Mouse (Mus musculus) midbrain, embryonic 11.5 days (tissue): ENCODE data around the gene Slc7a11. TPM values are rescaled to one million over a fixed set of nuclear protein-coding genes. Genes with fewer than 3 reads are reported as not detected.

Source experiments
- ATAC-seq: fragments of 200-750 bp; cut with Nextera tagmentation; 2 replicates; pipeline ENCODE4 v1.8.0; 2017; ENCODE audit warnings: moderate TSS enrichment, moderate library complexity; ENCODE audit not compliant: low FRiP score
- DNase-seq: peaks from one replicate; pipeline ENCODE4 v3.0.0; 2015; ENCODE audit warnings: low spot score; ENCODE audit errors: missing footprints
- H3K27ac ChIP-seq: fragments of 300-500 bp; sonication (generic); 2 replicates; pipeline ENCODE4 v1.5.1; 2014; ENCODE audit warnings: low read depth, low read length
- H3K27me3 ChIP-seq: fragments of 300-500 bp; sonication (generic); 2 replicates; pipeline ENCODE4 v1.6.1; 2014; ENCODE audit warnings: mild to moderate bottlenecking, low read length, moderate library complexity, mixed read lengths; ENCODE audit not compliant: control insufficient read depth, insufficient read depth
- H3K36me3 ChIP-seq: fragments of 300-500 bp; sonication (generic); 2 replicates; pipeline ENCODE4 v1.6.1; 2014; ENCODE audit warnings: mild to moderate bottlenecking, low read length, moderate library complexity, mixed read lengths; ENCODE audit not compliant: control insufficient read depth, insufficient read depth
- H3K4me1 ChIP-seq: fragments of 300-500 bp; sonication (generic); 2 replicates; pipeline ENCODE4 v1.6.1; 2014; ENCODE audit warnings: low read length; ENCODE audit not compliant: control insufficient read depth, insufficient read depth
- H3K4me2 ChIP-seq: fragments of 300-500 bp; sonication (generic); 2 replicates; pipeline ENCODE4 v1.6.1; 2014; ENCODE audit warnings: mild to moderate bottlenecking, moderate library complexity
- H3K4me3 ChIP-seq: fragments of 300-500 bp; sonication (generic); 2 replicates; pipeline ENCODE4 v1.5.1; 2014; ENCODE audit warnings: low read depth, low read length
- H3K9ac ChIP-seq: fragments of 300-500 bp; sonication (generic); 2 replicates; pipeline ENCODE4 v1.6.1; 2014; ENCODE audit warnings: low read length
- H3K9me3 ChIP-seq: fragments of 300-500 bp; sonication (generic); 2 replicates; pipeline ENCODE4 v1.6.1; 2016; ENCODE audit warnings: low read length; ENCODE audit not compliant: control insufficient read depth
- WGBS: fragments of 180-500 bp; shearing (Covaris S2); extraction: QIAGEN DNeasy Blood & Tissue Kit; methylation state at CpG from one replicate; pipeline ENCODE4 v1.1.7; 2014; 5-methylcytosine and 5-hydroxymethylcytosine counted together
- polyA plus RNA-seq: library from polyadenylated mRNA; unstranded; fragments of >200 nt; fragmentation: Nextera tagmentation; extraction: Ambion mirVana; gene quantifications from 2 replicates; pipeline ENCODE4 v1.2.1, GENCODE M21; 2014

Gene Slc7a11
- polyA plus RNA-seq, 1 experiment from 2014 or later = 0.96 TPM

DNA sequence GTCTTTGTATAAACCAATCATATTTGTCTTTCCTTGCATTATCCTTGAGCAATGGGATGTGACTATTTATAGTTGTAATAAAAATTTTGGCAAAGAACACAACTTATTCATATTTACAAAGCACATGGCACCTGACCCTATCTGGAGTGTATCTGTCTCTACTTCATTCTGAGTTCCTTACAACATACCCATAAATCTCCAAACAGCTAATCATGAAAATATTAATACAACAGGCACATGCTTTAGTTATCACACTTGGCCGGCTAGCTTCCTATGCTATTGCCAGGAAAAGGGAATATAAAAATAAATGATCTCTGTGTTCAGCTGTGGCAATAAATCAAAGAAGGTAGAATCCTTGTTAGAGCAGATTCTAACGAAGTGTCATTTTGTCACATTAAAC, 257.5 kb downstream of the Slc7a11 start:
- DNase-seq (no peak), ATAC-seq (no peak)
- Histone ChIP-seq H3K9ac (no peak overlapping the region), H3K4me1 (no peaks in the 10 kb centered on the region), H3K9me3 (no peaks in the 10 kb centered on the region), H3K27ac (no peak overlapping the region), H3K27me3 (no peaks in the 10 kb centered on the region), H3K36me3 (no peaks in the 10 kb centered on the region), H3K4me3 (no peak overlapping the region), H3K4me2 (no peak overlapping the region)
- 94% methylated on average over 2 of the region's 2 CpGs for WGBS

DNA sequence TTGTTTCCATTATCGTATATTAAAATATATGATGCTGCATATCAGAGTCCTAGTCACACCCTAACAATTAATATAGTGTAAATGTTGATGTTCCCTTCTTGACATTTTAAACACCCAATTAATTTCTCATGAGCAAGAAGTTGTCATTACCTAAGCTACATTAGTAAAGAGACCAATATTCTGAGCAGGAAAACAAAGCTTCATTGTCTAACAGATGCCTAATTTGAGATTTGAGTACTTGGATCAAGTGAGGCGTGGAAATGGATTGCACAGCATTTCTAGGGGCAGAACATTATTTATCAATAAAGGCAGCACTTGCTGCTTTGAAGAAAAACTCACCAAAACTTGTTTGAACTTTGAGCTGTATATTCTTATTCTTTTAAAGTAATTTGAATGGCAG, 282.7 kb downstream of the Slc7a11 start:
- H3K27ac ChIP-seq = no peak overlapping the region

GRCm38 (mm10) chr3:50144144-50144543, 299.3 kb downstream of the Slc7a11 start:
- H3K9ac ChIP-seq = no peak overlapping the region
- no peaks in the 10 kb centered on the region for H3K27me3 ChIP-seq
- H3K4me2 ChIP-seq = no peak overlapping the region
- no peak for DNase-seq
- H3K4me3 ChIP-seq = no peak overlapping the region
- ATAC-seq = no peak
- no peaks in the 10 kb centered on the region for H3K9me3 ChIP-seq
- no peaks in the 10 kb centered on the region for H3K36me3 ChIP-seq
- H3K27ac ChIP-seq = no peak overlapping the region
- no peaks in the 10 kb centered on the region for H3K4me1 ChIP-seq

More for the DNA sequence above, 282.7 kb downstream of the Slc7a11 start:
- no peak overlapping the region for H3K4me2 ChIP-seq
- WGBS = 84% methylated on average over 2 of the region's 2 CpGs
- no peak overlapping the region for H3K4me3 ChIP-seq
- H3K9me3 ChIP-seq = no peaks in the 10 kb centered on the region
- no peak overlapping the region for H3K9ac ChIP-seq
- DNase-seq (no peak), ATAC-seq (no peak)
- no peaks in the 10 kb centered on the region for H3K4me1 ChIP-seq
- no peaks in the 10 kb centered on the region for H3K27me3 ChIP-seq
- H3K36me3 ChIP-seq = no peaks in the 10 kb centered on the region

- Histone ChIP-seq H3K4me1 (no peaks in the 10 kb centered on the region), H3K4me2 (no peak overlapping the region), H3K9me3 (no peaks in the 10 kb centered on the region), H3K27me3 (no peaks in the 10 kb centered on the region), H3K4me3 (no peak overlapping the region), H3K27ac (no peak overlapping the region), H3K9ac (no peak overlapping the region), H3K36me3 (no peaks in the 10 kb centered on the region)
- no peak for DNase-seq
- 77% methylated on average over 3 of the region's 3 CpGs for WGBS
- ATAC-seq = no peak
These were observed 305.1 kb downstream of the Slc7a11 start for GRCm38 (mm10) chr3:50138319-50138718.

DNA sequence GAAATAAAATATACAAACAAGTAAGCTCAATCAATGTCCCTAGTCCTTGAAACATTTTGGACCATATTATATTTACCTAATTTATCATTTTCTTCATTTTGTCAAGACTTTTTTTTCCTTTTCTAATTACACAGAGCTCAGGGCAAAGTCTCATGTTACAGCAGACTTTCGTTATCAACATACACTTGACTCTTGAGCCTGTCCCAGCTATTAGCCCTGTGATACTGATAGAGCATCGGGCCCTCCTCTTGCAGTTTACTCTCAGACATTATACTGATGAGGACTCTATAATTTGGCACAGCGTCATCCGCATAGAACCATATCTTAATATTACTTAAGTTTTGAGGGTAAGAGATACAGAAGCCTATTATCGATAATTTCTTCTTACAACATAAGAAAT, 311.2 kb downstream of the Slc7a11 start:
- H3K4me3 ChIP-seq = no peak overlapping the region
- 94% methylated on average over 5 of the region's 5 CpGs for WGBS
- no peak overlapping the region for H3K27ac ChIP-seq
- ATAC-seq = no peak
- no peak overlapping the region for H3K4me2 ChIP-seq
- H3K36me3 ChIP-seq = no peaks in the 10 kb centered on the region
- no peaks in the 10 kb centered on the region for H3K4me1 ChIP-seq
- no peak overlapping the region for H3K9ac ChIP-seq
- no peaks in the 10 kb centered on the region for H3K27me3 ChIP-seq
- DNase-seq = no peak
- H3K9me3 ChIP-seq = no peaks in the 10 kb centered on the region

DNA sequence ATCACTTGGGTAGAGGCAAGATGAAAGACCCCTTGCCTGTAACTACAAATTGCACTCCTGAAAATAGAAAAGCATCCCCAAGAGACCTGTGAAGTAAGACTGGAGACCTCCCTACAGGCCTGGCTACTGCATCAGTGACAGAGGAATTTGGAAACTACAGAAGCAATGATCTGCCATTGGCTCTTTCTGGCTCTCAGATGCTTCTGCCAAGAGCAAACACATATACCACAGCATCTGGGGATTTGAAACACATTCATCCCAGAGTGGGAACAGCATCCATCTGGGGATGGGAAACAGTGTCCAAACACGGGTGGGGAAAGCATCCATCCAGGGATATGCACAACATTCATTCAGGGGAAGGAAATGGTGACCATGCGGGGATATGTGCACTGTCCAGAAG, 313.1 kb downstream of the Slc7a11 start:
- no peak overlapping the region for H3K4me2 ChIP-seq
- no peaks in the 10 kb centered on the region for H3K36me3 ChIP-seq
- H3K4me1 ChIP-seq = no peaks in the 10 kb centered on the region
- no peaks in the 10 kb centered on the region for H3K27me3 ChIP-seq
- DNase-seq (no peak), ATAC-seq (no peak)
- no peaks in the 10 kb centered on the region for H3K9me3 ChIP-seq
- H3K27ac ChIP-seq = no peak overlapping the region
- H3K9ac ChIP-seq = no peak overlapping the region
- no peak overlapping the region for H3K4me3 ChIP-seq
- WGBS = 82% methylated on average over 2 of the region's 2 CpGs

DNA sequence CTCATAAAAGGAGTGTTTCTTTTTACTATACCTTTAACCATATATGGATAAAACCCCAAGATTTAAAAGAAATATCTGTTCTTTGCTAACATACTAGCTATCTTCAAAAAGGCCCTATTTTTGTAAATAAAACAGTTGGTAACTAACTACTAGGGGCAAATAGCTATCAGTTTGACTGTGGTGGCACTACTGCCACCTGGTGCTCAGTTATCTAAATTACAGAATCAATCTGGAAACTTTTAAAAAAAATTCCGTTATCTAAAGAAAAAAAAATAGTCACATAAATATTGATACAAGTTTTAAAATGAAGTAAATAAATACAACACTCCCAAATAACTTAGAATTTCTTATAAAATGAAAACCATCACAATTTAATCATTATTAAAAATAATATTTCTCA, 322.4 kb downstream of the Slc7a11 start:
- no peak overlapping the region for H3K9ac ChIP-seq
- no peak overlapping the region for H3K27ac ChIP-seq
- H3K27me3 ChIP-seq = no peaks in the 10 kb centered on the region
- no peak overlapping the region for H3K4me2 ChIP-seq
- no peaks in the 10 kb centered on the region for H3K9me3 ChIP-seq
- no peaks in the 10 kb centered on the region for H3K36me3 ChIP-seq
- DNase-seq = no peak
- WGBS = 62% methylated on average over 1 of the region's 1 CpGs
- no peak for ATAC-seq
- no peak overlapping the region for H3K4me3 ChIP-seq
- H3K4me1 ChIP-seq = no peaks in the 10 kb centered on the region

DNA sequence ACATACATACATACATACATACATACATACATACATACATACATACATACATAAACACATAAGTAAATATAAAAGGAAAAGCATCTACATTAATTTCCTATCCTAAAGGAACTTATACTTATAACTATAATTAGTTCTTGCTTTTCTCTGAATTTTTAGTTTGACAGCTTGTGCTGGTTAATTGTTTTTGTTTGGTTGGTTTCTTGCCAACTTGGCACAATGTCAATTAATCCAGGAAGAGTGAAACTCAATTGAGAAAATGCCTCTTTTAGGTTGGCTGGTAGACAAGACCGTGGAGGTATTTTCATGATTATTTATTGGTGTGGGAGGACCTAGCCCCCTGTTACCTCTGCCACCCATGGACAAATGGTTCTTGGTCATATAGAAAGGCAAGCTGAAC, 327.1 kb downstream of the Slc7a11 start:
- Histone ChIP-seq H3K27me3 (no peaks in the 10 kb centered on the region), H3K9ac (no peak overlapping the region), H3K4me1 (no peaks in the 10 kb centered on the region), H3K27ac (no peak overlapping the region), H3K4me3 (no peak overlapping the region), H3K9me3 (no peaks in the 10 kb centered on the region), H3K36me3 (no peaks in the 10 kb centered on the region), H3K4me2 (no peak overlapping the region)
- DNase-seq (no peak), ATAC-seq (no peak)
- 93% methylated on average over 1 of the region's 1 CpGs for WGBS

DNA sequence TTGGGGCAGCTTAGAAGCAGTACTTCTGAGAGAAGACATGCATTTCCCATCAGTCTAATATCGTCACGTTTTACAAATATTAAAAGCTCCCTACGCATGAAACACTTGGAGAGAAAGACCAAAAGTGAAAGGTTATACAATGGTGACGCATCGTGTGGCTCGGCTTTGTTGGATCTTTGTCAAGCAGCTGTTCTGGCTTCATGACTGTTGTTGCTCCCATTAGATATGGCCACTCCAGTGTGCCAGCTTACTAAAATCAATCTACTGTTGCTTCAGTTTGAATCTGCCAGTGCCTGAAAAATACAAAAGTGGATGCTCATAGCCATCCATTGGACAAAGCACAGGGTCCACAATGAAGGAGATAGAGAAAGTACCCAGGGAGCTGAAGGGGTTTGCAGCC, 337.9 kb downstream of the Slc7a11 start:
- H3K9ac ChIP-seq = no peak overlapping the region
- no peaks in the 10 kb centered on the region for H3K4me1 ChIP-seq
- ATAC-seq = no peak
- no peaks in the 10 kb centered on the region for H3K9me3 ChIP-seq
- H3K27me3 ChIP-seq = no peaks in the 10 kb centered on the region
- H3K27ac ChIP-seq = no peak overlapping the region
- DNase-seq = no peak
- H3K4me3 ChIP-seq = no peak overlapping the region
- H3K4me2 ChIP-seq = no peak overlapping the region
- WGBS = 96% methylated on average over 6 of the region's 6 CpGs
- no peaks in the 10 kb centered on the region for H3K36me3 ChIP-seq
